Mouse (Mus musculus): ENCODE results near the gene Pkp4.

DNA sequence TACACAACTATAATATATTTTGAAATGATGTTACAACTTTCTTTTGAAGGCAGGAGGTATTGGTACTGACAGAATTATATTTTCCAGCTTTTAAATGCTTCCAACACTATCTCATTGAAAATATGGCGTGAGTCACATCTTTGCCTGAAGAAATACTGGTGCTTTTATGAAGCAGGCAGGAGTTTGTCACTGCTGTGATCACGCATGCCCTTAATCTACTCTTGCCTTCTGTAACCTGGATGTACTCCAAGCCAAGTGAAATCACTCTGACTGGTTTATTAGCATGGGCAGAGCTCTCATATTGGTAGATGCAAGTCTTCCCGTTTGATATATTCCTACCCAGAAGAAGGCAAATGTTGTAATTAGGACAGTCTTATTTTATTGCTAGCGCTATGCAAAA lies 65.7 kb downstream of the Pkp4 start:
- TF ChIP-seq ZNF384 (IDR thresholded peaks at IDR 0.05; ENCODE audit: low read depth, low read length) (no peak), CHD2 (IDR thresholded peaks at IDR 0.05; ENCODE audit: low read depth, low read length) (no peak), HCFC1 (IDR thresholded peaks at IDR 0.05; ENCODE audit: borderline replicate concordance, insufficient read depth, low read length) (no peak), MAFK (IDR thresholded peaks at IDR 0.05; ENCODE audit: insufficient read depth, low read depth, low read length) (no peak)

All from ES-E14 (cell line).